Mouse (Mus musculus) liver (tissue): ENCODE measurements at regions not wholly inside any gene's neighbourhood (a gene's known extent, or its start where the extent isn't known, plus 50 kb on each side); places are given as distances from the start of the nearest gene placed in this dataset.
A peak's percentile ranks its signal among the peaks of the same experiment; 100 is the strongest.

ENCODE experiments used
- DNase-seq: peaks from one replicate; pipeline ENCODE4 v3.0.0-alpha.2; 2020; ENCODE audit warnings: mixed read lengths

DNA sequence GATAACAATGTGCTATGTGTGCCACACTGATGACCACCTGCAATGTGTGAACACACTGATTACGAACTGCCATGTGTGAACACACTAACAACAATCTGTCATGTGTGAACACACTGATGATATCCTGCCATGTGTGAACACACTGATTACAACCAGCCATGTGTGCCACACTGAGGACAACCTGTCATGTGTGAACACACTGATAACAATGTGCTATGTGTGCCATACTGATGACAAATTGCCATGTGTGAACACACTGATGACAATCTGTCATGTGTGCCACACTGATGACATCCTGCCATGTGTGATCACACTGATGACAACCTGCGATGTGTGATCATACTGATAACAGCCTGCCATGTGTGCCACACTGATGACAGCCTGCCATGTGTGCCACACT lies 316.3 kb downstream of the Sox9 start:
- no peak for DNase-seq

DNA sequence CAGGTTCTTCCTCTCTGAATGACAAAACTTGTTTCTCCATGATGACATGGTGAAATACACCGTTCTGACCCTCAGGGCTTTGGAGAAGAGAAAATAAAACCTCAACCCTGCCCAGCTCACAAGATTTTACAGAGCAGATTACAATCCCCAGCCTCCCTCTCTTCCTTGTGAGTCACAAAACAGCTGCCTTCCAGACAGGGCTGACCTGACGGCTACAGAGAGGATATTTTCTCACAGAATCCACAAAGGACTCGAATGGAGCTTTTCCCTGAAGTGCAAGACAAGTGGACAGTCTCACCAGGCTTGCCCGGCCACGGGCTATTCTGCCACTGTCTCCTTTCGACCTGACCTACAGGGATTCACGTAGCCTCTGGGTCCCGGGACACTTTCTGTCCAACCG lies 318.8 kb downstream of the Sox9 start:
- no peak for DNase-seq

DNA sequence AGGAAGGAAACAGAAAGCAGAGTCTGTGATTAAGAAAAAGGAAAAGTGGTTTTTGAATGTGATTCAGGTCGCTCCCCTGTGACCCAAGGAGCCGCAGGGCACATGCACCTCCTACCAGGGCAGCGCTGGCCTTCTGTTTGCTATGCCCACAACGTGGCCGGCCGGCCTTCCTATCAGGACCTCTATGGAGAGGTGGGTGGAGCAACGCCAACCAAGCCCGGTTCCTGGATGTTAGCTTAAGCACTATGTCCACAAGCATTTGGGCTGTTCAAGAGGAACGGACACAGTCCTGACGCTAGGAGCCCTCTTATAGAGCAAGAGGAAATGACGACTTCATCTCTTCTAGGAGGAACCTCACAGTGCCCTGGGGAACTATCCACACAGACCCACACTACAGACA lies 319.5 kb downstream of the Sox9 start:
- peak; percentile 46 for DNase-seq

DNA sequence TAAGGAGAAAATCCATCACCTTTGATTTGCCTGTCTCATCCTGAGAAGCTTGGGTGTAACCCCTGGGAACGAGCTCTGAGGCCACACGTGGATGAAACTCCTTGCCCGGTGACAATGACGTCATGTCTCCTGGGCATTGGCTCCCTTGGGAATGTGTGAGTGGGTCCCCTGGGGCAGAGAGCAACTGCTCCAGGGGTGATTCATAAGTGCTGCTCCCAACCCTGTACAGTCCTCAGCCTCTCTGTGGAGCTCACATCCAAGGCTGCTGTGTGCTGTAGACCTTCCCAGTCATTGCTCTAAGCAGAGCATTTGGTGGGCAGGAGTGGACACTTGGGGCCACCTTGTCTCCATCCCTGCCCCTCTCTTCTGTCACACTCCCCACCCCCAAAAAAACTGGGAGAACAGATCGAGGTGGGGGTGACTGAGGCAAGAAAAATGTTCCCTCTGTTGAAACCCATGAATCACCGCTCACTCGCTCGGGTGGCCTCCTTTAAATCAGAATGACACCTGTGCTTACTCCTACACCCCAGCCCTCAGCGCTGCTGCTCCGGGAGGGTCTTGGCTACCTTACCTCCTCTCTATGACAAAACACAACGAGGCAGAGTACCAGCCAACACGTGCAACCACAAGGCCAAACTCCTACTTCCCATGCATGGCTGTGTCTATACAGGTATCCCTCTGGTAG lies 321.3 kb downstream of the Sox9 start:
- DNase-seq, result no peak

DNA sequence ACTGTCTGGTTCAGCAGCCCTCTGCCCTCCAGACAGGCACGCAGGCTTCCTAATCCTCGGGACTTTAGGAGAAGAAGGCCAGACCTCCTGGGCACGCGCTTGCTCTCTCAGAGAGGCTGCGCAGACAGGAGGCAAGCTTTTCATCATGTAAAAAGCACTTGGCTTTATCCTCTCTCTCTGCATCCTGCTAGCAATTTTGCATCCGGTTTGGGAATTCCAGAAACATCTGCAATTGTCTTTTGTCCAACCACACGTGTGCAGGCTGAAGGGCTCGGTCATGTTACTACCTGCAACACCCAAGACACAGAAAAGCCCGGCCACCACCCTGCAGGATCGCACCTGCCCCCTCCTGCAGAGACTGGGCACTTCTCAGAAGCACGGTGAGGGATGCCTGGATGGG lies 323.3 kb downstream of the Sox9 start:
- DNase-seq, result no peak

DNA sequence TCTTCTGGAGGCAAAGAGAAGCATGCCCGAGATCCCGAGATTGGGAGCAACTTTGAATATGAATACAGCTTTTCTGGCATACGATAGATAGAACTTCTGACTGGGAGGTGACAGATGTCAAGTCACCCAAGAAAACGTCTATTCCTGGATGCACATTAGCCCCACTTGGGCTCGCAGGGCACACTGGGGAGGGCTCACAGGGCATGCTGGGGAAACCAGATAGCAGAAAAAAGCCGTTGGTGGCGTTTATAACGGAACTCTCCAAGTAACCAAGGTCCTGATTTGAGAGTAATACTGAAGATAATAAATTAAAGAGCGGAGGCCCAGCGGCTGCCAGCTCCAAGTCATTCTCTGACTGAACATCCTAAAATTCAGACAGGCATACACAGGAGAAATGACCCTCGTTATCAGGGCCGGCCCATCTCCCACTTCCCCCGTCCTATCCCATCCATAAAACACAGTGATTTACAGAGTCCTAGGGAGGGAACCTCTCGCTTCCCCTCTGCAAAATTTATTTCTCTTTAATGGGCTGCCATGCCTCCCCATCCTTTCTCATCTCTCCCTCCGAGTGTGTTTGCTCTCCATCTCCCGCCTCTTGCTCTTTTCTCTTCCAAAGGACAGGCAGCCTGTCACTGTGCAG lies 325.3 kb downstream of the Sox9 start:
- DNase-seq, result no peak

DNA sequence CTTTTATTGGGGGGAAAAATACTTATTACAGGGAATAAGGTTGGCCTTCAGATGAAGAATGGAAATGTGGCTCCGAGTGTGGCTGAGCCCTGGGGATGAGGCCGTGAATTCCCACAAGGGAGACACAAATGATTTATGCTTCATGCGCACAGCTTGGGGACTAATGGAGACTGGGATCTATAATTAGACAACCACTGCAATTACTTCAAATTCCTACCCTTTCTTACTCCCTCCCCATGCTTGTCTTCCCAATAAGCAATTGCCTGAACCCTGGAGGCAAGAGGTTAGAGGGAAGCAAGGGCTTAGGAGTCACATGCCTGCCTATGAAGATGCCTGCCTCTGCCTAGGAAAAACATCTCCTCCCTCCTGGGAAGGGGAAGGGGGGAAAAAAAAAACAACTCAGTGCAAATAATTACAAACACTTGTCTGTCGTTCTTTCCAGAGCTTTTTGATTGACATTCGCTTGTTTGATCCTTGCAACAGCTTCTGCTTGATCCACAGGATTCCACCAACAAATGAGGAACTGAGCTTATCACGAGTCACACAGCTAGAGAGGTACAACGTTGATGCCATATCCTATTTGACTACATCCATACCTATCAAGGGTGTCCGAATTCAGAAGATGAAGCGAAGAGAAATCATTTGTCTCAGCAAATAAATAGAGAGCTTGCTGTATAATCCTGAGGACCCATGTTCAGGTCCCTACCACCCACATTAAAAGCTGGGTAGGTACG lies 326.1 kb downstream of the Sox9 start:
- no peak for DNase-seq

DNA sequence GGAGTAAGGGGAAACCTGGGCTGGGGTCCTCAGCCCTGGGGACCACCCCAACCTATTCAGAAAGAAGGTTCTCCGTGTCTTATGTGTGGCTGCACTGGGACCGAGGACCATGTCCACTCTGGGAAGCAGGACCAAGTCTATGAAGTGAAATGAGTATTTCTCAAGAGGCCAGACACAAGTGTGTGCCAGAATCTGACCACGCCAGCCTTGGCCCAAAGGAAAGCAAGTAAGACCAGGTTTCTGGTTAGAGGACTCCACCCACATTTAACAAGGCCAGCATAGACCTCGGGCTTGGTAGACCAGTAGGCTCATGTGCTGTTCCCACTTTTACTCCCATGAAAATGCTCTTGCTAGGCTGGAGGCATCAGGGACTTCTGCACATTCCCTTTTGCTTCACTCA lies 327.1 kb downstream of the Sox9 start:
- DNase-seq, result no peak

DNA sequence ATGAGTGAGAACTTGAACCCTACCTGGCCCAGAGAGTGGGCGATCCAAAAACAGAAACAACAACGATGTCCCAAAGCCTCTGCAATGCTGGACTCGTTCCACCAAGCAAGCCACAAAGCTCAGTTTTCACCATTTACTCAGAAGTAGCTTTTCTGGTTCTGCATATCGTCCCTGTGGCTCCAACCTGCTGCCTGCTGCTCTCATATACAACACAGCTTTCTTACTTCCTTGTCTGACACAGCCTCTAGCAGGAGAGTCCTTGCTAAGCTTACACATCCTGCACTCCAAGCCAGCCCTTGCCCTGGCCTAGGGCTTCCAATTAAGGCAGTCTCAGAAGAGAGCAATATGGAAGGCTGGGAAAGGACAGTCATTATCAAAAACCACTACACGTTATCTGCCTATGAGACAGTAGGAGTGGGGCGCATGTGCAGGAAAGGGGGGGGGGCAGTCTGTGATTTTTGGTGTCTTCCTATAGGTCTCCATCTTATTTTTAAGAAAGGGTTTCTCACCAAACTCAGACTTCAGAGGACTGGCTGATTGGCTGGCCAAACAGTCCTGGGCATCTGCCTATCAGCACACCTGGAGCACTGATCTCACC lies 331.3 kb downstream of the Sox9 start:
- no peak for DNase-seq

DNA sequence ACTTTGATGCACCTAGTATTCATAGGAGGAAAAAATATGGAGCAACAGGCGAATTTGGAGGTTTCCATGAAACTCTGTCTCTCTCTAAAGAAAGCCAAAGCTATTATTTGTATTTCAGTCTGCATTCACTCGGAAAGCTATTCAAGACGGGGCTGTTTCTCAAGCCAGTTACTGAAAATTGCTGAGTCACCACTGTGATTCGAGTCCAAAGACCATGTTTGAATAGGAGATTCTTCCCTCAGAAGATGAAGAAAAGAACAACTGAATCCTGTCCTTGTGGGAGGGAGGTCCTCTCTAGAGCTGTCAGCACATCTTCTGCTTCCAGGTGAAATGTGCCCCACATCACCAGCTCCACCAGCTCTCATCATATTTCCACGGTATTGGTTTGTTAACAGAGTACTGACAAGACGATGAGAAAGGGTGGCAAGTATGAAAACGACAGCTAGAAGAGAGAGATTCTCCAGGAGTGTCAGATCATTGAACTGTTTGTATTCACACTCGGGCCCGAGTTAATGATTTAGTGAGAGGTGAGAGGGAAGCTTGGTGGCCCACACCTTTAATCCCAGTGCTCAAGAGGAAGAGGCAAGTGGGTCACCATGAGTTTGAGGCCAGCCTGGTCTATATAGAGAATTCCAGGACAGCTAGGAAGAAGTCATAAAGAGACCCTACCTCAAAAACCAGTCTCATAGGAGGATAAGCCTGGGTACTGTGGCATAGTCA lies 335.3 kb downstream of the Sox9 start:
- no peak for DNase-seq

DNA sequence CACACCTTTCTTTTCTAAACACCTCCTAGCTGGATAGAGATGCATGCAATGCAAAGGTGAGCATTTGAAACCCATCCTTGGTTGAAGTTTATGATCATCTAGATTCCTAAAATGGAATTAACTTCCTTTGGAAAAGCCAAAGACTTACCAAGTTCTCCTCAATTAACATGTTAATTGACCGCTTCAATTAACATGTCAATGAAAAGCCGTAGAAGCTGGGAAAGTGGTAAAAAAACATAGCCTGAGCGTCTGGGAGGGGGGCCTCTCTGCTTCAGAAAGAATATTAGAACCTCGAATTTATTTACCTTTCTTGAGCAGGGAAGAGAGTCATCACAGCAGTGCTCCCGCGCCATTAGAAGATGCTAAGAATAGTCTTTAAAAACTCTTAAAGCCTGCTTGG lies 338.5 kb downstream of the Sox9 start:
- DNase-seq, result no peak

DNA sequence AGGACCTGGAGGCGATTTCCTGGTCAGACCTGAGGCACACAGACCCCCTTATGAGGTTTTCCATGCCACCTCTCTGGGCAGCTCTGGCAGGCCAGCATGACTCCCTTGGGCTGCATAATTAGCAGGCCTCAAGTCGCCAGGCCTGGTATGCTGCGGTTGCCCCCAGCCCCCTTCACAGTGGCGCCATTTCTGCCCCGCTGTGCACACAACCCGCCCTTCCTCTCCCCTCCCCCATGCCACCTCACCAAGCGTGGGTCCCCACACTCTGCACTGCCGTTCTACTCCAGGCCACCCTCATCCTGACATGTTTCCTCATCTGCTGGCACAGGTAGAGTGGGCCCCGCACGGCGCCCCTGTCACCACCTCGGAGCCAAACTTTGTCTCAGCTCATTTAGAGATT lies 339.3 kb downstream of the Sox9 start:
- no peak for DNase-seq

DNA sequence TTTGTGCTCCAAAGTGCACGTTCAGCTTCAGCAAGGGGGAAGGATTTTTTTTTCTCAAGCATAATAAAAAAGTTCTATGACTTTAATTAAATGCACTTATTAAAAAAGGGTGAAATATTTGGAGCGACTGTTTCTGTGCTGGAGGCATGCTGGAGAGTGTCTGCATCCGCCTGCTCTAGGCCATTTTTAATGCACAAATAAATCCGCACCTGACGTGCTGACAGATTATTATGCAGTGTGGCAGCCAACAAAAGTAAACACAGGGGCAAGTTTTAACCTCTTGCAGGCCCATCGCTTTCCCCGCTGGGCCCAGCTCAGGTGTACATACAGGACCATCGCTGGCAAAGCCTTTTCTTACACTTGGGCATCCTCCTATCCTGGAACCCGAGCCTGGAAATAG lies 340.1 kb downstream of the Sox9 start:
- no peak for DNase-seq

DNA sequence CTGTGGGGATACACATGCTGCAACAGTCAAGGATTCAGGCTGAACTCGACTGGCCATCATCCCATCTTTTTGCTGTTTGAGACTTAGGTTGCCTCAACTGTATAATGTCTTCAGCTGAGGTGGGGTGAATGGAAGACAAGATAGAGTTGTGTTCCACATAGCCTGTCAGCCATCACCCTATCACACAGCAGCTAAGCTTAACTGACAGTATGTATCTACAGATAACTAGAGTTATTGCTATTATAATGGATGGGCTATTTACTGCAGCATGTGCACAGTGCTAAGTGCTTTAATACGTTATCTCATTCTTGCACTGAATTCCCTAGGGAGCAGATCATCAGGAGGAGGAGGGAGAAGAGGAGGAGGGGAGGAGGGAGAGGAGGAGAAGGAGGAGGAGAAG lies 340.9 kb downstream of the Sox9 start:
- no peak for DNase-seq

DNA sequence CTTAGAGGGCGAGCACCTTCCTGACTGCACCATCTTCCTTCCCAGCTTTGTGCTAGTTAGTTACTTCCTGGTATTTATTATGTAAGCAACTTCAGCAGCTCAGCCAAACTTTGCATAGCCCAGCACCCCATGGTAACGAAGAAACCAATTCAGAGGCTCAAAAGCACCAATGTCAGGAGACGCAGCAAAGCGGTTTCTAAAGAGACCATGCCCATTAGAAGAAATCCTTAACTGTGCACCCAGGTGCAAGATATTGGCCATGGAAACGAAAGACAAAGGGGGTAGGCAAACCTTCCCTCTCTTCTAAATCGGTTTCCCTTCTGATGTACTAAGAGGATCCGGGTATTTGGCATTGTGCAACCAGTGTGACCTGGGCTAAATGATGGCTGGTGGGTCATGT lies 343.8 kb downstream of the Sox9 start:
- DNase-seq, result no peak

DNA sequence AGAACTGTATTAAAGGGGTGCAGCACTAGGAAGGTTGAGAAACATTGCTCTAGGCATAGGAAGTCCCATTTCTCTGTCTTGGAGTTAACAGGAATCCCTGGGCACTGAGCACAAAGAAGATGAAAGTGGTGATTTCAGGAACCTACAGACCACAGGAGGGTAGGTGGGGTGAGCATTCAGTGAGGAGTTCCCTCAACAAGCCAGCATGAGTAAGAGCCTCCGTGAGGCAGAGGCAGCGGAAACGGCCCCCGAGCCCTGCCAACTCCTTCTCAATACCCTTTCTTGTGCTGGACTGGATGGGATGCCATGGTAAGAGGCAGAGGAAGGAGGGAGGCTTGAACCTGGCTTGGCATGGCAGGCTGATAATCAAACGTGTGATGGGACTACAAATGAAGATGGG lies 347.2 kb downstream of the Sox9 start:
- DNase-seq, result no peak

DNA sequence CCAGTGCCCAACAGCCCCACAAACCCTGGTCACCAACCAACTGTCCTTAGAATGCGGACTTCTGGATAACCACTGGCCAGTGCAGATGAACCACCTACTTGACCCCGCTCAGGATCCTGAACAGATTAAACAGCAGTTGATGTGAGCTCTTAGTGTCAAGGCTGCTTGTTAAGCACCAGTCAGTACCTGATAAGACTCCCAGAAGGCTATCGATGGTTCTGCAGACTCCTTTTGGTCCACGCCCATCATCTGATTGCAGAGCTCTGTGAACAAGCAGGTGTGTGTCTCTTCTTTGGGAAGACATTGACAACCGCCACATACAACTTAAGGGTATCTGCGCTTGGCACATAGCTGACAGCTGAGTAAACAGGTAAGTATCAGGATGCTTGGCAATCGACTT lies 348.0 kb downstream of the Sox9 start:
- DNase-seq, result no peak

DNA sequence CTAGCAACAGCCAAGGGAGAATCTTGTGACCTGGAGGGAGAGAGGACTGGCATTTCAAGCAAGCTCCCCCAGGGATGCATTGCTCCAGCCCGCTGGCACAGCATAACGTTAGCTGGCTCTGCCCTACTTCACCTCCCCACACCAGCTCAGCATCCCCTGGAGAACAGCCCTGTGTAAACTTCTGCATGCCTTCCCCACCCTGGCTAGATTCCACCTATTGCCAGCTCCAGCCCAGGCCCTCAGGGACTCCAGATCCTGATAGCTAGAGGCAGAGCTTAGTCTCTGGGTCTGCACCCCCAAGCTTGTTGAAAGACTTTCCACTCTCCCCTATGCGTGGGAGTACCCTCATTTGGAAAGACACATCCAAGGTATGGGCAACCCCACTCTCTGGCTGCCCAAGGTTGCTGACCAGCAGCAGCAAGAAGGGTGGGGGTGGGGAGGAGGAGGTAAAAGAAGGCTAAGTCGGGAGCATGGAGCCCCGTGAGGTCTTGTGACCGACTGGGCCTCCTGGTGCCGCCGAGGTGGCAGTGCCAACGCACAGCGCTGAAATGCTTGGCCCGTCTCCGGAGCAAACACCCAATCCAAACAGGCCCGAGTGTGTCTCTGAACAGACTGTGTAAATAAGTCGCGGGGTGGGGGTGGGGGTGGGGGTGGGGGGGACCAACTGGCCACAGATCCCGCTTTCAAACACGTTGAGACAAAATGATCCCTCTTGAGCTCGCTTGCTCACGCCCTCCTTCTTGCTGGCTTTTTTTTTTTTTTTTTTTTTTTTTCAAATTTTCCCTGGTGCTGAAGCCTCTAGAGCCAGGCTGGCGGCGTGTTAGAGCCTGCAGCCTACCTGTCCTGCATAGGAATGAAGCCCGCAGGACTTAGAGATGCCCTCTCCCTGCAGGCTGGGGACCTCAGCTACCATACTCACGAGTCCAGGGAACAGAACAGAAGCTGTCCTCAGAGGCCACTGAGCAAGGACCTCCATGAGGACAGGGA lies 350.3 kb downstream of the Sox9 start:
- DNase-seq, result no peak

DNA sequence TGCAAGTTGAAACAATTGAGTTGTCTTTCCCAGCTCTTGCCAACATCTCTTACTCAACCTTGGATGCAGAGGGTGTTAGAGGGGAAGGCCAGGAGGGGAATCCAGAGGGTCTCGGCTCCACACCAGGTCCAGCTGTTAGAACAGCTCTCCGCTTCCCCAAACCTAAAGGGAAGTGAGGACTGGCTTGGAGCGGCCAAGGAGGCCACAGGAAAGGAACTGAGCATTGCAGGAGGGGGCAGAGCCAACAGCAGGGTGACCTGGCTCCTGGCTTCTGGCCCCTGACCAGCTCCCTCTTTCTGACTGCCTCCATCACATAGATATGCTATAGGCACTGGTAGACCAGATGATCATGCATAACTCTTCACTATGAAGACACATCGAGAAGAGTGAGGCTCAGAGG lies 351.4 kb downstream of the Sox9 start:
- DNase-seq, result no peak

DNA sequence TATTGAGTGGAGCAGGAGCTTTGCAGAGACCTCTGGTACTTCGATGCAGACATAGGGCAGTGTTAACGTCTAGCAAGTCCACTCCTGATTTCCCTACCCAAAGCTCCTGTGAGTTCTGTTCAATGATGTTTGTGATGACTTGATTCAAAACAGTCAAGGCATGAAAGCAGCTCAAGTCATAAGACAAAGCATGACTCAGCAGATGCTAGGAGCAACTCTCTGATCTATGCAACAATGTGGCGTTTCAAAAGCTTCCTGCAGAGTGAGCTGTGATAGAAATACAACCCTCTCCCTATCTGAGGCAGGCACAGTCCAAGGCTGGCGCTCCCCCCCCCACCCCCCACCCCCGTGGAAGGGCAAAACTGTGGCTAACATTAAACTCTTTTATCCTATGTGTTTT lies 353.2 kb downstream of the Sox9 start:
- no peak for DNase-seq

DNA sequence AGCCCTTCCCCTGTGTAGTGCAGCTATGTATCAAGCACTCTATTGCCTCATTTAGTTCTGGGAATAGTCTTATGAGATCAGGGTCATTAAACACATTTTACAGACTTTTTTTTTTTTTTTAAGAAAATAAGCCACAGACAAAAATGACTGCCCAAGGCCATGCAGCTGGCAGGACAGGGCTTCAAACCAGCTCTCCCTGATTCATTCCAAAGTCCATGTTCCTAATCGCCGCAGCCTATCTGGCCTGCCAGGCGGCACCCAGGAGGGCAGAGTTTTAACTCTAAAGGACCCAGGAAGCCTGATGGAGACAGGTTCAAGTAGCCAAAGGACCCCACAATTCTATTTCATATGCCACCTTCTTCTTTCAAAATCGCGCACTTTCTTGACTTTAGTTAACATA lies 356.4 kb downstream of the Sox9 start:
- no peak for DNase-seq

DNA sequence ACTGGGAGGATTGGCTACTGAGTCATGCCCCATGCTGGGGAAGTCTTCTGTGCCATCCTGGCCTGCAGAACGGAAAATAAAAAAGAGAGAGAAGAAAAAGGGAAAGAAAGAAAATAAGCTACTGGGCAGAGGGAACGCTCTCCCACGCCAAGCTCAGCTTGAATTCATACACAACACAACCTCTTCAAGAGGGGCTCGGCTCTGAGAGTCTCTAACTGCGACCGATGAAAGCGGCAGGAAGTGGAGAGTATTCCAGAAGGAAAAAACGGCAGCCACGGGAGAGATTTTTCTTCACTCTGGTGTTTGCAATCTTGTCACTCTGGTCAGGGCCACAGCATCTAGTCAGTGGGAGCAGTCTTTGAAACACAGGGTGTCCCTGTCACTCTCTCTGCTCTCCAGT lies 358.6 kb downstream of the Sox9 start:
- DNase-seq, result no peak
